Mouse (Mus musculus): ENCODE results near the gene Pitpnc1.

Gene Pitpnc1

GRCm38 (mm10) chr11:107238506-107238905, 232.0 kb downstream of the Pitpnc1 start:
- DNase-seq (ENCODE audit: low read depth, low spot score), result no peak

- DNase-seq (ENCODE audit: low read depth, low spot score), result no peak
These were observed 233.0 kb downstream of the Pitpnc1 start for GRCm38 (mm10) chr11:107237532-107237931.

GRCm38 (mm10) chr11:107233252-107233890, 237.1 kb downstream of the Pitpnc1 start:
- DNase-seq (ENCODE audit: low read depth, low spot score), result no peak

- no peak for DNase-seq (ENCODE audit: low read depth, low spot score)
These were observed 240.4 kb downstream of the Pitpnc1 start for GRCm38 (mm10) chr11:107230128-107230527.

GRCm38 (mm10) chr11:107226431-107226830, 244.1 kb downstream of the Pitpnc1 start:
- no peak for DNase-seq (ENCODE audit: low read depth, low spot score)

GRCm38 (mm10) chr11:107226013-107226412, 244.5 kb downstream of the Pitpnc1 start:
- no peak for DNase-seq (ENCODE audit: low read depth, low spot score)

- DNase-seq (ENCODE audit: low read depth, low spot score), result no peak
These were observed 245.2 kb downstream of the Pitpnc1 start for GRCm38 (mm10) chr11:107225301-107225700.

- DNase-seq (ENCODE audit: low read depth, low spot score), result no peak
These were observed 246.8 kb downstream of the Pitpnc1 start for GRCm38 (mm10) chr11:107223667-107224214.

- DNase-seq (ENCODE audit: low read depth, low spot score), result no peak
These were observed 247.3 kb downstream of the Pitpnc1 start for GRCm38 (mm10) chr11:107223169-107223561.

GRCm38 (mm10) chr11:107222531-107223168, 247.8 kb downstream of the Pitpnc1 start:
- DNase-seq (ENCODE audit: low read depth, low spot score), result no peak

GRCm38 (mm10) chr11:107215111-107215510, 255.4 kb downstream of the Pitpnc1 start:
- DNase-seq (ENCODE audit: low read depth, low spot score), result peak; percentile 7

- DNase-seq (ENCODE audit: low read depth, low spot score), result peak; percentile 75
These were observed 256.8 kb downstream of the Pitpnc1 start for GRCm38 (mm10) chr11:107213745-107214144.

- no peak for DNase-seq (ENCODE audit: low read depth, low spot score)
These were observed 260.7 kb downstream of the Pitpnc1 start for GRCm38 (mm10) chr11:107209818-107210217.

GRCm38 (mm10) chr11:107201773-107202172, 268.7 kb downstream of the Pitpnc1 start:
- DNase-seq (ENCODE audit: low read depth, low spot score), result no peak

- DNase-seq (ENCODE audit: low read depth, low spot score), result no peak
These were observed 271.2 kb downstream of the Pitpnc1 start for GRCm38 (mm10) chr11:107199281-107199680.

- DNase-seq (ENCODE audit: low read depth, low spot score), result no peak
These were observed 275.2 kb downstream of the Pitpnc1 start for GRCm38 (mm10) chr11:107195334-107195733.

- no peak for DNase-seq (ENCODE audit: low read depth, low spot score)
These were observed 280.1 kb downstream of the Pitpnc1 start for GRCm38 (mm10) chr11:107190376-107190775.

GRCm38 (mm10) chr11:107188565-107189552, 281.6 kb downstream of the Pitpnc1 start, which contains the start of gene Nol11:
Gene Nol11 (minus strand): TSS chr11:107189381.
- DNase-seq (ENCODE audit: low read depth, low spot score), result peak; percentile 98

- DNase-seq (ENCODE audit: low read depth, low spot score), result no peak
These were observed 286.7 kb downstream of the Pitpnc1 start for GRCm38 (mm10) chr11:107183777-107184176.

GRCm38 (mm10) chr11:107161215-107161614, 309.3 kb downstream of the Pitpnc1 start:
- DNase-seq (ENCODE audit: low read depth, low spot score), result no peak

- peak; percentile 47 for DNase-seq (ENCODE audit: low read depth, low spot score)
These were observed 311.5 kb downstream of the Pitpnc1 start for GRCm38 (mm10) chr11:107159034-107159433.

Data from CD4-positive helper T cell, adult 2 months (primary cell).